8 mouse cellular contexts compared by ENCODE assay signal in the genomic region with DNA sequence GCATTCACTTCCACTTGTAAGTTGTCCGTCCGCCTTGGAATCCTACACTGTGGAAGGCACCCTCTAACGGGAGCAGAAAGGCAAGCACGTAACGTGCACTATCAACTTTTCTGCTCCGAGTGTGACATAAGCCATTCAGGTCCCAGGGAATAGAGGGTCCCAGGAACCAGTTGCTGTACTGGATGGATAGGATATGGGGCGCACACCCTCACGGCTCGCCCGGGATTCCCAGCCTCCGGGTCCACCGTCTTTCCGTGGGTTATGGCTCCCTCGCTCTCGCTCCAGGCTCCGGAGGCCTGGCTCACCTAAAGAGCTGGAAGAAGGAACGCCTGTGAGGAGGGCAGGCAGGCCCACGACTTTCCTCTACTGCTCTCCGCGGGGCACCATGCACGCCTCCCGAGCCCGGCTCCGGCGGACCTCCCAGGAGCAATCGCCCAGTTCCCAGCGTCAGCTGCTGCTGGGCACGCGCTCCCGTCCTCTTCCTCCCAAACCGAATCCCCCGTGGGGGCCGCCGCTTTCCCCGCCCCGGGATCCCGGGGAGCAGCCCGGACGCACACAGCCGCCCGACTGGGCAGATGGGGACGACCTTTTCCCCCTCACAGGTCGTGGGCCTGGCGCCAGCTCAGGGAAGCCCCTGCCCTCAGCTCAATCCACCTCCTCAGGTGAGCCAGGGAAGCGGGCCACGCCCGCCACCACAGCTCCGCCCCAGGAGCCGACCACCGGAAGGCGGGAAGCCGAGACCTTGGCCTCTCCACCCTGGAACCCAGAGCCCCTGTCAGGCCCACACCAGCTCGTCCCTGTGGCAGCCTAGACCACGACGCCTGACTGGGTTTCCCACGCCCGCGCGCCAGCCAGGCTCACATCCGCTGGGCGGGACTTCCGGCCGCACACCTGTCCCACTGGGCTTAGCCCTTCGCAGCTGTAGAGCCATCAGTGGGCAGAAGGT. TPM values are rescaled to one million over a fixed set of nuclear protein-coding genes. Genes with fewer than 3 reads are reported as not detected.
DNase-seq lines count a peak whose midpoint lies in the region; ATAC-seq lines count a peak whose summit lies in the region.

A gene (minus strand): TSS at position 850 of the 946 bp plus-strand sequence.

- peak; percentile 37 for DNase-seq in T-cell, adult 2 months (ENCODE audit: low spot score)
- DNase-seq in cerebellum, adult 9-10 months = peak; percentile 48
- peak; percentile 34 for DNase-seq in hindbrain, embryonic 14.5 days (ENCODE audit: low spot score)
- DNase-seq in left cerebral cortex, postnatal 14 days (ENCODE audit: low spot score in 2 of 2) = peak; percentile 31 to 47
- peak; percentile 38 to 41 for DNase-seq in right cerebral cortex, adult 2 months (ENCODE audit: low spot score in 2 of 2)
- peak; percentile 13 for DNase-seq in urinary bladder, postnatal 10 days (ENCODE audit: low spot score)

- H3K36me3 ChIP-seq in hindbrain, embryonic 14.5 days (replicated peaks; ENCODE audit: control insufficient read depth, insufficient read depth) = peaks cover 29% of the 10 kb centered on the region

- H3K4me1 ChIP-seq in hindbrain, embryonic 14.5 days (replicated peaks; ENCODE audit: control insufficient read depth, insufficient read depth, low read length) = peaks cover 11% of the 10 kb centered on the region; the same call in 1 of the 2 replicates

- H3K9ac ChIP-seq in hindbrain, embryonic 14.5 days = peak within 1 kb of the TSS; percentile 85

- peak within 1 kb of the TSS; percentile 100 for H3K4me2 ChIP-seq in hindbrain, embryonic 14.5 days (replicated peaks)

- no peak within 1 kb of the TSS for H3K27ac ChIP-seq in hindbrain, embryonic 14.5 days

- WGBS in hindbrain, embryonic 14.5 days = 1% methylated on average over 64 of the region's 64 CpGs

- ATAC-seq in frontal cortex, adult (ENCODE audit: low TSS enrichment) = peak; percentile 83
- peak; percentile 85 for ATAC-seq in hindbrain, embryonic 14.5 days (ENCODE audit: low FRiP score)
- peak; percentile 69 for ATAC-seq in megakaryocyte, adult 5-6 weeks (ENCODE audit: poor library complexity, severe bottlenecking)

- intact Hi-C loops in left cerebral cortex, postnatal 14 days (cut with DNase I) = loop anchor here (5.0 kb wide), 1 partner anchor 67 kb away; a partner anchor contains a TSS

- peak within 1 kb of the TSS; percentile 62 for H3K4me3 ChIP-seq in hindbrain, embryonic 14.5 days (replicated peaks; ENCODE audit: low read length)

- no peaks in the 10 kb centered on the region for H3K9me3 ChIP-seq in hindbrain, embryonic 14.5 days (ENCODE audit: control insufficient read depth, low read length)

- H3K27me3 ChIP-seq in hindbrain, embryonic 14.5 days (ENCODE audit: control insufficient read depth, insufficient read depth, low read length) = no peaks in the 10 kb centered on the region

RNA-seq across cellular contexts. Expression of the gene that starts here (rescaled TPM):
- 0.78 and 0.83 TPM in 2 replicates for polyA plus RNA-seq in hindbrain, embryonic 14.5 days (2014; fragmentation: Nextera tagmentation; extraction: Ambion mirVana)
- 1 to 10 TPM; 1.0 to 1.6 TPM for total RNA-seq in left cerebral cortex, postnatal 14 days (2021)
- total RNA-seq in megakaryocyte, adult 5-6 weeks (2015) = not detected in 2 replicates
- not detected in 2 replicates for total RNA-seq in megakaryocyte, adult 5-6 weeks (2017)

Comparison
In these comparisons a context has a peak if more than half of its experiments do, and no peak if none do; other contexts are left out.
1. Peak in DNase-seq, ATAC-seq, H3K4me3 ChIP-seq, H3K9ac ChIP-seq and H3K4me2 ChIP-seq in hindbrain, embryonic 14.5 days; RNA of the gene not detected or under 1 TPM.
2. Peak in ATAC-seq in megakaryocyte, adult 5-6 weeks; RNA of the gene not detected or under 1 TPM.